Mouse (Mus musculus) urinary bladder, postnatal 10 days (tissue): ENCODE results near the gene Rnf214.
A peak's percentile ranks its signal among the peaks of the same experiment; 100 is the strongest.
"Not testable (repeated sequence)": the region's sequence is repeated elsewhere in the genome, so short reads cannot be mapped to it uniquely, and the experiment has no call there.

ENCODE experiments used
- DNase-seq: peaks from one replicate; pipeline ENCODE4 v3.0.0; 2022; ENCODE audit warnings: low spot score

The Rnf214 gene

GRCm38 (mm10) chr9:45850528-45851155 lies 56.1 kb downstream of the Rnf214 start:
- DNase-seq: no peak

DNA sequence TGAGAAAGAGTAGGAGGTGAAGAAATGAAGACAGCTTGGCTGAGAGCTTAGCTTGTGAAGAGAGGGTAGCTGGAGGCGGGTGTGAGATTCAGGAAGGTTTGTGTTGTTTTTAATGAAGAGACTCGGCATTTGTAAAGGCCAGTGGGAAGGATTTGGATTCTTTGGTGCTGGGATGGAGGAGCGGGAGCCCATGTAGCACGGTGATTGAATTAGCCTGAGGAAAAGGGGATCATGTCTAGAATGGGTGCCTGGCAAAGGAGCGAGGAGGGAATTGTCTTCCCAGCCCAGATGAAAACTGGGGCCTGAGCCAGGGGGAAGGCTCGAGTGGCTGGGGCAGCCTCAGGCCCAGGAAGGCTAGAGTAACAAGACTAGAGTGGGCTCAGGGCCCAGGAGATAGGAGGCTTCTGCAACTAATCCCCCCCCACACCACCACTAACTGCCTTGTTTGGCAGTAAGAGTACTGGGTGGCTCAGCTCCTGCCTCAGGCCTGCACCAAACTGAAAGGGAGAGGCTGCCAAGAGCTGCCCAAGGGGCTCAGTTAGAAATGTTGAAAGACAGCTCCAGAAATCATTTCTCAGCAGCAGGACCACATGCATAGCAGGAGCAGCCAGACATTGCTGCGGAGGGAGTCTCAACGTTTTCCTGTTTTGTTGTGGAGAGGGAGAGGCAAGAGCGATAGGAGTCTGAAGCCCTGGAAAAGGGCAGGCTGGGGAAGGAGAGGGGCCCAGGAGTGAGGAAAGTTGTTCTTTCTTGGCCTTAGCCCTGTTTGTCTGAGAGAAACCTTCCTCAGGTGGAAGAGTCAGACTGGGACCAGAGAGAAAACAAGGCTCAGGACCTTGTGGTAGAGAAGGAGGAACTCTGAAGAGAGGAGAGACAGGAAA lies 56.9 kb downstream of the Rnf214 start:
- DNase-seq: no peak

DNA sequence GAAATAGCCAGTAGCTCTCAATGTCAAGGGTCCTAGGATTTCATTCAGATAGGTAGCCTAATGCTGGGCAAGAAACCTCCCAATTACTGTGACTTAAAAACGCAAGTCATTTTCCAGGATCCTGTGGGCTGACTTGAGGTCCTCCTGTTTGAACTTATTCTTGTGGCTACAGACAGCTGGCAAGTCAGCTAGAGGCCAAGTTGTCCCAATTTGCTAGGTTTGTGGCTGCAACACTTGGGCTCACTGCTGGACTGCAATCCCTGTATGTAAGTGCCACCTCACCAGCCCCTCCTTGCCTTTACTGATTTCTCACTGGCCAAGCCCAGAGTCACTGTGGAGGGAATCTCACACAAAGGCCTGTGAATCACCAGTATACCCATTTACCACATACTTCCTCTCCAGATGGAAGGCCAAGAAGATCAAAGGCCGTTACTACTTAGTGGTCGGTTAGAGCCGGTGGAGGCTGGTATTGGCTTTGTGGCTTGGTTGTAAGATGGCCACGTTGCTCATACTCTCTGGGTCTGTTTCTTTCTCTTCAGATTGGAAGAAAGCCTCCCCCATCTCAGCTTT lies 59.7 kb downstream of the Rnf214 start:
- DNase-seq: no peak

GRCm38 (mm10) chr9:45846176-45846575 lies 60.5 kb downstream of the Rnf214 start:
- DNase-seq: not testable (repeated sequence)

DNA sequence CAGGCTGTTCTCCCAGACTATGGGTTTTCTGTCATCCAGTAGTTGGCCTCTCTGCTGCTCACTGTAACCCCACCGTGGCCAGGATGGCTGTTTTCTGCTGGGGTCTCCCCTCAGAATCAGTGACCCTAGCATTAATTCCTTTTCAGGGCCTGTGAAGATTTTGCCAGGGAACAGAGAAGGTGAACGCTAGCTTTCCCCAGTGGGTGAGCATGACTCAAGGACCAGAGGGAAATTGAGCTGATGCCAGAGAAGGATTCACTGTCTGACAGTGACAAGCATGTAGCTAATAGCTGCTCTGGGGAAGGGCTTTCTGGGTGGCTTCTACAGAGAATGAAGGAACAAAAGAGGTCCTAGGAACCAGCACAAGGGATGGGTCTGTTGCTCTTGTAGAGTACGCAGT lies 61.2 kb downstream of the Rnf214 start:
- DNase-seq: no peak

GRCm38 (mm10) chr9:45843780-45844179 lies 62.9 kb downstream of the Rnf214 start:
- no peak for DNase-seq

DNA sequence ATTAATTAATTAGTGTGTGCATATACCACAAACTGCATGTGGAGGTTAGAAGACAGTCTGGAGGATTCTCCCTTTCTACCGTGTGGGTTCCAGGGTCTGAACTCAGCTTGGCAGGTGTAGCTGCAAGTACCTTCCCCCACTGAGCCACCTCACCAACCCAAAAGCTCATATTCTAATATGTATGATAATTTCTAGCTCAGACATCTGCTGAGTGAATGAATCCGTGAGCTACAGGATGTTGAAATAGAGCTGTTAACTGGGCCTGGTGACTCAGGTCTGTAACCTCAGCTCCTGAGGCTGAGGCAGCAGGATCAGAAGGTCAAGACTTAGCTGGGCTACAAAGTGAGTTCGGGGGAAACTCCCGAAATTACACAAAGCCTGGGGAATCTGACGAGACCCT lies 63.7 kb downstream of the Rnf214 start:
- DNase-seq: no peak

DNA sequence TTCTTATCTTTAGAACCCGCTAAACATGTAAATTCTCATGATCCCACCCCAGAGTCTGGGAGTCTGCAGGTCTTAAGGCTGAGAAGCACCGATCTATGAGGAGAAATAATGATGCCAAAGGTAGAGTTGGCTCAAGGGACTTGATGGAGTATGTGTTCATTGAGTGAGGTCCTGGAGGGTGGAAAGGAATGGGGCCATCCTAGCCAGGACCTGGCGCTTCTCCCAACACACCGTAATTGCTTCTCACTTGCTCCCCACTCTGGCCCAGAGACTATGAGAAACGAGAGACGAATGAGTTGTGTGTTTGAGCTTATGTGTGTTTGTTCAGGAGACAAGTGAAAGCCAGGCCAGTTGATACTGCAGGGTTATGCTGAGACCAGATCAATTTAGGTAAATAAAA lies 65.3 kb downstream of the Rnf214 start:
- no peak for DNase-seq

DNA sequence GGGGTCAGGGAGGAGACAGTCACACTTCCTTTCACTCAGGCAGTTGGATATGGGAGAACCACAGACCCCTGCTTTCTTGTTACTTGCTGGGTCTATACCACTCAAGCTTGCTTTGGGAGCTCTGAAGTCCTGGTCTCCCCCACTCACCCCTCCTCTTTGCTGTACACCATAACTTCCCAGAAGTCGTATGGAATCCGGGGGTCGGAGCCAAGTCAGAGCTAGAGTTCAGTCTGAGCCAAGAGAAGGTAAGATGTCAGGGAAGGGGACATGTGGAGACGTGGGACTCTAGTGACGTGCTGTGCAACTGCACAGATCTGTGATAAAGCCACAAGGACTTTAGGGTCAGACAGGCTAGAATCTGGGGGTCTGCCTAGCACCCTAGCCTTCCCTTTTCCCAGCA lies 66.4 kb downstream of the Rnf214 start:
- no peak for DNase-seq

DNA sequence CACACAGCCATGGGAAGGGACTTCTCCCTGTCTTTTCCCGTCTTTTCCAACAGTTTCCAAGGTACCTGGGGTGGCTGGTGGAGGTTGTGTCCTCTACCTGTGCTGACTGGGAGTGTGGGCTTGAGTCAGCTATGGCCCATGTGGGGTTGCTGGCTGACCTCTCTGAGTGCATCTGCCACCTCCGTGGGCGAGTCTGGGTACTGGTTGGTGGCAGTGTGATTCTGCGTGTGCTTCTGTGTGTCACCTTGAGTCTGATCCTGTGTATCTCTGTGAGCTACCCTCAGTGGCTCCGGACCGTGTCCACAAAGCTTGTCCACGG lies 66.8 kb downstream of the Rnf214 start:
- no peak for DNase-seq

GRCm38 (mm10) chr9:45839139-45839981 lies 67.4 kb downstream of the Rnf214 start:
- DNase-seq: no peak

DNA sequence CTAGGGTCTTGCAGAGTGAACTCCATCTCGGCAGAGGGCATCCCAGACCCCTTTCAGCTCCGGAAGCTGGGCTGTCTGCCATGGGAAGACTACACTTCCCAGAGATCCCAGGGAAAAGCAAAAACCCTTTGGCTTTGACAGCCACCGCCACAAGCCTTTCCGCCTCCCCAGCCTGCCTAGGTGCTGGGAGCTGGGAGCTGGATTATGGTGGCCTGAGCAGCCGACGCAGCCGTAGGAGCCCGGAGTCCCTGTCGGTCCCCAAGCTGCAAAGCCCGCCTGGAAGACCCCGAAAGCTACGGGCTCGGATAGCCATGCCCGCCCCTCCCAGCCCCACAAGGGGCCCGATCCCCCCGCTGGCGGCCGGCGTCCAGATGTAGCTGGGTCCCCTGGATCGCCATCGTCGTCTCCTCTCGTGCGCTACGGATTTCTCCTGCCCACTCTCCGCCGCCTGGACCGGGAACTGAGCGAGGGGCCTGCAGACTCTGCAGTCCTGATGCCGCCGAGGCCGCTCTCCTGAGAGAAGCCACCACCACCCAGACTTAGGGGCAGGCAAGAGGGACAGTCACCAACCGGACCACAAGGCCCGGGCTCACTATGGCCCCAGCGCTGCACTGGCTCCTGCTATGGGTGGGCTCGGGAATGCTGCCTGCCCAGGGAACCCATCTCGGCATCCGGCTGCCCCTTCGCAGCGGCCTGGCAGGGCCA lies 68.1 kb downstream of the Rnf214 start, which contains the start of gene Bace1:
Bace1 (plus strand) TSS at position 147 of the 705 bp plus-strand sequence.
- peak; percentile 29 for DNase-seq

- DNase-seq: no peak
Observed at GRCm38 (mm10) chr9:45838069-45838433, 68.7 kb downstream of the Rnf214 start.

DNA sequence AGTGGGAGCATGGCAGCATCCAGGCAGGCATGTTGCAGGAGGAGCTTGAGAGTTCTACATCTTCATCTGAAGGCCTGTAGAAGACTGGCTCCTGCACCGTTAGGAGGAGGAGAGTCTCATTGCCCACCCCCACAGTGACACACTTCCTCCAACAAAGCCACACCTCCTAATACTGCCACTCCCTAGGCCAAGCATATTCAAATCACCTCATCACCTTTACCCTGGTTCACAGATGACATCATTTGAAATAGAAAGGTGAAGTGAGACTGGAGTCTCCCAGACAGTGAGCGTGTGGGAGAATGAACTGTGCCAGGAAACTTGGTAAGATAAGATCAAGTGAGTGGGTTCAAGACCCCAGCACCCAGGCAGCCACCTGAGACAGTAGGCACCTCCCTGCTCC lies 73.2 kb downstream of the Rnf214 start:
- DNase-seq: no peak

- no peak for DNase-seq
Observed at GRCm38 (mm10) chr9:45832898-45833297, 73.8 kb downstream of the Rnf214 start.

GRCm38 (mm10) chr9:45829107-45829506 lies 77.6 kb downstream of the Rnf214 start:
- no peak for DNase-seq

DNA sequence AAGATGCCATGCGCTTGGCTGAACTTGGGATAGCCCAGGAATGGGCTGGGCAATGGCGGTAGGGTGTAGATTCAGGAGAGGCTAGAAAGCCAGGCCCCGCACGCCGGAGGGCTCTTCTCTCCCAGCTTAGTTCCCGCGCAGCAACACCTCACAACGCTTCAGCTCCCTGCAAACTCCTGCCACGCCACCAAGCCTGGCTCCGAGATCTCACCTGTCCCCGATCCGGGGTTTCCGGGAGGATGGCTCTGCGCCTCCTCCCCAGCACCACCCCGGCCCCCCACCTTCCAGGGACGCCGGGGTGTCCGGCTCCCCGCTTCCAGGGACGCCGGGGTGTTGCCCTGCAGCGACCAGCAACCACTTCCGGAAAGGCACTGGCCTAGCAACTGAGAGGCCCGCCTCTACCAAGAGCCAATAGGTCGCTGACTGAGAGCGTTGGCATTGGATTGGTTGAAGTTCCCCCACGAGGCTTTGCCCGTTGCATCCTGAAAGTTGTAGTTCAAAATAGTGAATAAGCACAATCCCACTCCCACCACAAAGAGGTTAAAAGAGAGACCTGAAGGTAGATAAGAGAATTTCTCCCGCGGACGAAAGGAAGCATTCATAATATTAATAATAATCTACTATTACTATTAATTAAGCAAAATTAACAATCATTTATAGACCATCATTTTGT lies 78.3 kb downstream of the Rnf214 start, which contains the start of gene Cep164:
Cep164 (minus strand) TSS at position 401 of the 673 bp plus-strand sequence.
- DNase-seq: peak; percentile 37

GRCm38 (mm10) chr9:45827663-45828290 lies 78.9 kb downstream of the Rnf214 start:
- DNase-seq: no peak

DNA sequence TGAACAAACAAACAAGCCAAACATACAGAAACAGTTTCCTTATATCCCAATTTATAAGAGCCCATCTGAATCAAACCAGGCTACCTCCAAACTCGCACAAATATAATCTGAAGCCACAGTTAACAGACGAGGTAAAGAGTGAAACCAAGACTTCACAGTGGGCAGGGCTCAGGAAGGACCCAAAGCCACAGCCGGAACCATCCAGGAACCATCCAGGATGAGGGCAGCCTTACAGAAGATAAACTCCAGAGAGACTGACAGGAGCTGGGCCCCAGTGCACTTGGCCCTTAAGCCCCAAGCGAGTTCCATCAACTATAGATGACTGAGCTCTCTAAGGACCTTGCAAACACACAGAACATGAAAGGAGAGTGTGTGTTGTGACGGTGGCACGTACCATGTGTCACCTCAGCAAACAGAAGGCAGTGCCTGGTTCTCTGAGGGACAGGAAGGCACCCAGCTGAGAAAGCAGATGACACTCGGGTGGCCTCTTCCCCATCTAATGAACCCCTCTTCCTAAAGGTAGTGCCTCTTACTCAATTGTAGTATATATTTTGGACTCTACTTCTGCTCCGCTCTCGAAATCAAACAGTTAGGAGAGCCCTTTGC lies 88.2 kb downstream of the Rnf214 start:
- DNase-seq: no peak

GRCm38 (mm10) chr9:45815525-45815924 lies 91.2 kb downstream of the Rnf214 start:
- DNase-seq: no peak
